Mouse (Mus musculus) hindbrain, embryonic 12.5 days (tissue): Measurements from ENCODE around the gene Gm3238. TPM values are rescaled to one million over a fixed set of nuclear protein-coding genes. Genes with fewer than 3 reads are reported as not detected.

Experiments used
- ATAC-seq: fragments of 200-750 bp; cut with Nextera tagmentation; 2 replicates; pipeline ENCODE4 v1.8.0; 2017; ENCODE audit warnings: moderate TSS enrichment; ENCODE audit not compliant: low FRiP score
- H3K27ac ChIP-seq: fragments of 300-500 bp; sonication (generic); 2 replicates; pipeline ENCODE4 v1.5.1; 2016; ENCODE audit warnings: mild to moderate bottlenecking
- H3K27me3 ChIP-seq: fragments of 300-500 bp; sonication (generic); 2 replicates; pipeline ENCODE4 v1.6.1; 2016; ENCODE audit warnings: mild to moderate bottlenecking
- H3K36me3 ChIP-seq: fragments of 300-500 bp; sonication (generic); 2 replicates; pipeline ENCODE4 v1.6.1; 2016; ENCODE audit warnings: mild to moderate bottlenecking
- H3K4me1 ChIP-seq: fragments of 300-500 bp; sonication (generic); 2 replicates; pipeline ENCODE4 v1.6.1; 2016
- H3K4me2 ChIP-seq: fragments of 300-500 bp; sonication (generic); replicated peaks from 2 replicates; pipeline ENCODE4 v1.6.1; 2016; ENCODE audit warnings: mild to moderate bottlenecking
- H3K4me3 ChIP-seq: fragments of 300-500 bp; sonication (generic); 2 replicates; pipeline ENCODE4 v1.5.1; 2016; ENCODE audit warnings: mild to moderate bottlenecking
- H3K9ac ChIP-seq: fragments of 300-500 bp; sonication (generic); 2 replicates; pipeline ENCODE4 v1.6.1; 2016; ENCODE audit warnings: mild to moderate bottlenecking, moderate library complexity
- H3K9me3 ChIP-seq: fragments of 300-500 bp; sonication (generic); replicated peaks from 2 replicates; pipeline ENCODE4 v1.6.1; 2016; ENCODE audit warnings: mild to moderate bottlenecking
- WGBS: fragments of 180-500 bp; shearing (Covaris S2); methylation state at CpG from one replicate; pipeline ENCODE4 v1.1.7; 2016; 5-methylcytosine and 5-hydroxymethylcytosine counted together
- polyA plus RNA-seq: library from polyadenylated mRNA; unstranded; fragments of >200 nt; fragmentation: Nextera tagmentation; extraction: Ambion mirVana; gene quantifications from 2 replicates; pipeline ENCODE4 v1.2.1, GENCODE M21; 2016

Gene Gm3238
- polyA plus RNA-seq, 1 experiment from 2014 or later = not detected

- Histone ChIP-seq H3K9ac (no peak overlapping the region), H3K4me1 (peaks cover 2% of the 10 kb centered on the region; the same call in 1 of the 2 replicates), H3K9me3 (peaks cover 6% of the 10 kb centered on the region; the same call in 1 of the 2 replicates), H3K27me3 (no peaks in the 10 kb centered on the region), H3K36me3 (no peaks in the 10 kb centered on the region), H3K4me2 (no peak overlapping the region), H3K4me3 (no peak overlapping the region), H3K27ac (no peak overlapping the region)
- no peak for ATAC-seq
- 95% methylated on average over 1 of the region's 1 CpGs for WGBS
Observed at GRCm38 (mm10) chr10:77735928-77736327, 35.2 kb downstream of the Gm3238 start.

GRCm38 (mm10) chr10:77729241-77729640, 41.9 kb downstream of the Gm3238 start:
- Histone ChIP-seq H3K9ac (no peak overlapping the region), H3K9me3 (no peaks in the 10 kb centered on the region), H3K4me1 (no peaks in the 10 kb centered on the region), H3K4me2 (no peak overlapping the region), H3K27ac (no peak overlapping the region), H3K4me3 (no peak overlapping the region), H3K36me3 (no peaks in the 10 kb centered on the region), H3K27me3 (no peaks in the 10 kb centered on the region)
- 52% methylated on average over 4 of the region's 4 CpGs for WGBS
- no peak for ATAC-seq

GRCm38 (mm10) chr10:77728280-77728679, 42.8 kb downstream of the Gm3238 start:
- no peaks in the 10 kb centered on the region for H3K9me3 ChIP-seq
- H3K27me3 ChIP-seq = no peaks in the 10 kb centered on the region
- H3K9ac ChIP-seq = no peak overlapping the region
- no peak overlapping the region for H3K4me2 ChIP-seq
- no peaks in the 10 kb centered on the region for H3K36me3 ChIP-seq
- H3K4me3 ChIP-seq = no peak overlapping the region
- H3K4me1 ChIP-seq = no peaks in the 10 kb centered on the region
- no peak overlapping the region for H3K27ac ChIP-seq
- 60% methylated on average over 4 of the region's 4 CpGs for WGBS
- no peak for ATAC-seq

GRCm38 (mm10) chr10:77726186-77726585, 44.9 kb downstream of the Gm3238 start, which contains the start of gene Gm10100:
TSS of gene Gm10100 (plus strand) at chr10:77726486.
- H3K27ac ChIP-seq = no peak within 1 kb of the TSS
- H3K4me3 ChIP-seq = no peak within 1 kb of the TSS
- H3K4me1 ChIP-seq = no peaks in the 10 kb centered on the region
- no peaks in the 10 kb centered on the region for H3K9me3 ChIP-seq
- no peaks in the 10 kb centered on the region for H3K27me3 ChIP-seq
- H3K4me2 ChIP-seq = no peak within 1 kb of the TSS
- ATAC-seq = no peak
- WGBS = 38% methylated on average over 3 of the region's 3 CpGs
- H3K9ac ChIP-seq = no peak within 1 kb of the TSS
- H3K36me3 ChIP-seq = no peaks in the 10 kb centered on the region

- no peak for ATAC-seq
- Histone ChIP-seq H3K36me3 (no peaks in the 10 kb centered on the region), H3K9me3 (no peaks in the 10 kb centered on the region), H3K4me1 (no peaks in the 10 kb centered on the region), H3K4me3 (no peak overlapping the region), H3K4me2 (no peak overlapping the region), H3K27ac (no peak overlapping the region), H3K9ac (no peak overlapping the region), H3K27me3 (no peaks in the 10 kb centered on the region)
- 75% methylated on average over 8 of the region's 8 CpGs for WGBS
Observed at GRCm38 (mm10) chr10:77724855-77725254, 46.3 kb downstream of the Gm3238 start.

Other genes with a start within 250 kb of the Gm3238 start
- gene Itgb2, start 241.1 kb downstream of the Gm3238 start, polyA plus RNA-seq = 0.70 and 1.6 TPM in 2 replicates
- 77.2 and 78.8 TPM in 2 replicates for gene Pttg1ip, start 189.6 kb downstream of the Gm3238 start, polyA plus RNA-seq
- gene Sumo3, start 165.2 kb downstream of the Gm3238 start, polyA plus RNA-seq = 276 and 287 TPM in 2 replicates
- 13.2 and 13.3 TPM in 2 replicates for gene Gm49325, start 165.1 kb downstream of the Gm3238 start, polyA plus RNA-seq
- gene Ube2g2, start 149.1 kb downstream of the Gm3238 start, polyA plus RNA-seq = 81.6 and 82.3 TPM in 2 replicates
- gene Tspear, start 84.8 kb downstream of the Gm3238 start, polyA plus RNA-seq = 0.48 and 1.2 TPM in 2 replicates
- gene Gm19402, start 80.6 kb downstream of the Gm3238 start, polyA plus RNA-seq = not detected in 2 replicates
- not detected in 2 replicates for gene Gm9508, start 74.1 kb downstream of the Gm3238 start, polyA plus RNA-seq
- gene Gm10272, start 64.7 kb downstream of the Gm3238 start, polyA plus RNA-seq = not detected in 2 replicates
- not detected in 2 replicates for gene Gm10024, start 59.9 kb downstream of the Gm3238 start, polyA plus RNA-seq
- not detected in 2 replicates for gene Gm10142, start 55.5 kb downstream of the Gm3238 start, polyA plus RNA-seq
- not detected in 2 replicates for gene Krtap12-1, start 50.7 kb downstream of the Gm3238 start, polyA plus RNA-seq
- gene Gm10100, start 44.8 kb downstream of the Gm3238 start, polyA plus RNA-seq = not detected in 2 replicates
- gene Gm18596, start 28.7 kb downstream of the Gm3238 start, polyA plus RNA-seq = not detected in 2 replicates
- not detected in 2 replicates for gene Gm9736, start 20.0 kb downstream of the Gm3238 start, polyA plus RNA-seq
- not detected in 2 replicates for gene Gm3233, start 11.6 kb downstream of the Gm3238 start, polyA plus RNA-seq
- not detected in 2 replicates for gene Gm7138, start 5.6 kb upstream of the Gm3238 start, polyA plus RNA-seq
- not detected in 2 replicates for gene Gm3250, start 11.2 kb upstream of the Gm3238 start, polyA plus RNA-seq
- not detected in 2 replicates for gene Gm7137, start 16.9 kb upstream of the Gm3238 start, polyA plus RNA-seq
- gene Gm9639, start 23.8 kb upstream of the Gm3238 start, polyA plus RNA-seq = not detected in 2 replicates
- gene Gm19668, start 27.8 kb upstream of the Gm3238 start, polyA plus RNA-seq = not detected in 2 replicates
- not detected in 2 replicates for gene Gm9507, start 40.5 kb upstream of the Gm3238 start, polyA plus RNA-seq
- 0.31 TPM in 1 of 2 replicates, not detected in the other for gene Gm2696, start 43.4 kb upstream of the Gm3238 start, polyA plus RNA-seq
- not detected in 2 replicates for gene Krtap10-4, start 55.8 kb upstream of the Gm3238 start, polyA plus RNA-seq
- not detected in 2 replicates for gene Krtap10-10, start 64.6 kb upstream of the Gm3238 start, polyA plus RNA-seq
- gene Gm36176, start 75.5 kb upstream of the Gm3238 start, polyA plus RNA-seq = not detected in 2 replicates
- not detected in 2 replicates for gene Gm10318, start 81.5 kb upstream of the Gm3238 start, polyA plus RNA-seq
- gene Gm3285, start 90.7 kb upstream of the Gm3238 start, polyA plus RNA-seq = not detected in 2 replicates
- gene Lrrc3, start 131.2 kb upstream of the Gm3238 start, polyA plus RNA-seq = 6.8 and 7.4 TPM in 2 replicates
- 1.3 and 1.4 TPM in 2 replicates for gene Trpm2, start 199.2 kb upstream of the Gm3238 start, polyA plus RNA-seq
- gene 1810043G02Rik, start 207.2 kb upstream of the Gm3238 start, polyA plus RNA-seq = 33.8 and 34.8 TPM in 2 replicates
- gene Pfkl, start 238.8 kb upstream of the Gm3238 start, polyA plus RNA-seq = 118 and 132 TPM in 2 replicates